Mouse (Mus musculus): Measurements from ENCODE around the gene Myh6.
"Not testable (repeated sequence)": the region's sequence is repeated elsewhere in the genome, so short reads cannot be mapped to it uniquely, and the experiment has no call there.

The Myh6 gene

DNA sequence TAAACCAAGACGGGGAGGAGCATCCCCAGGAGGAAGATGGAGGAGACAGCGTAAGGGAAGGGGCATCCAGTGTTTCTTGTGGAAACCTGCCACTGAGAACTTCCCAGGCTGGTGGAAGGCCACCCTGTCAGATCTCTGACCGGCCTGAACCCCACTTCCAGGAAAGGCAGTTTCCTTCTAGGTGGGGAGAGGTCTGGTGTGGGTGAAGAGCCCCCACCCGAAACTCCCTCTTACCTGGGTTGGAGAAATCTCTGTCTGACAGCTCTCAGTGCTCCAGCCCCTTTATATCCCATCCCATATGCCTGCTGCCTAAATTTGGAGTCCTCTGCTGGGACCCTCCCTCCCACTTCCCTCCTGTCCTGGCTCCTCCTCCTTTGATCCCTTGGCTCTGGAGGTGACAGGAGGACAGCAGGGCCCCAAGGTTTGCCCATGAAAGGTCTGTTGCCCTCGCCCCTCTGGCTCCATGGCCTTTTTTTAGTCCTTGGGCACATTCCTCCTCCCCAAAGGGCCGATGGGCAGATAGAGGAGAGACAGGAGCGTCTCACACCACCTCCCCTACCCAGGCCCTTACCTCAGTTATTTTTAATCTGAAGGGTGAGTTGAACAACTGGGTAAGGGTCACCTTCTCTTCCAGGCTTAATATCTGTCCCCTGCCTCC lies at the start of gene Myh6:
Gene Myh6 (minus strand): TSS at position 608 of the 658 bp plus-strand sequence.
- DNase-seq = peak; percentile 98

DNA sequence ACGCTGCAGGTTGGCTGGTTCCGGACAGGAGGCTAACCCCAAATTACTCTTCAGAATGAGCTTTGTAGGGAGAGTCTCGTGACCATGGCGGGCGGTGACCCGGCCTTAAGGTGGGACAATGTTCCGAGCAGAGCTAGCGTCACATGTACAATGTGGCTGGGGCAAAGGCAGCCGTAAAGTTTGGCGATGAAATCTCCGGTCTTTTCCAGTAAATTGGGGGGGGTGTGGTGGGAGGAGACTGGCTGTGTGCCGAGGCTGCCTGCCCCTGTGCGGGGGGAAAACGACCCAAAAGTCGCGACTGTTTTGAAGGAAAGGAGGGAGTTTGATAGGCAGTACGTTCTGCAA lies 49.0 kb upstream of the Myh6 start:
- no peak for DNase-seq

DNA sequence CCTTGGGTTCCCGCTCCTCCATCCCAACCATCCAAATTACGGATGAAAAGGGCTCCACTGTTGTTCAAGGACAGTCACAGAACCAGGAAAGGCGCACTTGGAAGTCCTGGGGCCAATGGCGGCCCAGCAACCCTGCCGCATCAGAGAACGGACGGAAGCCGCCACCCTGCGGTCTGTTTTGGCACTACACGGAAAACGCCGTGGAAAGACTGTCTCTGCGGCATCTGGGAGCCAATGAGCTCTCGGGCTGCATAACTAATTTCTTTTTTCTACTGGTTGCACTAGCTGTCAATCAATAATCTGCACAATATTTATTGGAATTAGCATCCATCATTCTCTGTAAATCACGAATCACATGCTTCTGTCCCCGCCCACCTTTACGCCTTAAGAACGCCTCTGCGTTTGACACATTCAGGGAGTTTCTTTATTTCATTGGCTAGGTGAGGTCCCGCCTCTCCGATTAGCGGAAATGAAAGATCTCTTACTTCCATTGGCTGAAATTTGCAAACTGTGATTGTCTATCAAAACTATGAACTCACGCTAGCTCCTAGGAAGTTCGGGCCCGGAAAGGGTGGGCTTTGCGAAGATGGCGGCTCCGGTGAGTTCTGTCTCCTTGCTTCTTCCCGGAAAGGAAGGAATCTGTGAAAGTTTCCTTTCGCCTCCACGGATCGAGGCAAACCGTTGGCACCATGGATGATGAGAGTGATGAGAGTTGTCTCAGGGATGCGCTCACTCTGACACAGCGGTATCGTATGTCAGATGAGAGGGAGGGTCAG lies 48.5 kb upstream of the Myh6 start, which contains the start of gene Ngdn:
Gene Ngdn (plus strand): TSS at position 464 of the 776 bp plus-strand sequence.
- DNase-seq = peak; percentile 100

DNA sequence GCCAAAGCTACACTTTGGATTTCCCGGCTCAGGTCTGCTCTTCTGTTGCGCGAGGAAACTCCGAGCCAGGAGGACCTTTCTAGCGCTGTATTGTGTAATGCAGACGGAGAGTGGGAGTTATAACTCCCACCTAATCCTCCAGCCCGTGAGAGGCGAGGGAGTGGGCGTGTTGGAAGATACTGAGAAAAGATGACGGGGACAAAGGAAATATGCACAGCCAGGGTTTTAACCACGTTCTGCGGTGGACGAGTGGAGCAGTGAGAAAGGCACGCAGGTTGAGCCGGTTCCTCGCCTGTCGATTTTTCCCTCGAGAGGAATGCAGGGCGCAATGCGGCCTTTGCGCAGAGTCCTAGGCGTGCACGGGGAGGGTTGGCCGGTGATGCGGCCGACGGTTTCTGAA lies 47.9 kb upstream of the Myh6 start:
- DNase-seq = no peak

- peak; percentile 82 for DNase-seq
These were observed 44.4 kb upstream of the Myh6 start for GRCm38 (mm10) chr14:55011116-55011515.

- DNase-seq = peak; percentile 91
These were observed 41.7 kb upstream of the Myh6 start for GRCm38 (mm10) chr14:55008417-55008816.

- DNase-seq = peak; percentile 77
These were observed 40.6 kb upstream of the Myh6 start for GRCm38 (mm10) chr14:55007120-55007908.

DNA sequence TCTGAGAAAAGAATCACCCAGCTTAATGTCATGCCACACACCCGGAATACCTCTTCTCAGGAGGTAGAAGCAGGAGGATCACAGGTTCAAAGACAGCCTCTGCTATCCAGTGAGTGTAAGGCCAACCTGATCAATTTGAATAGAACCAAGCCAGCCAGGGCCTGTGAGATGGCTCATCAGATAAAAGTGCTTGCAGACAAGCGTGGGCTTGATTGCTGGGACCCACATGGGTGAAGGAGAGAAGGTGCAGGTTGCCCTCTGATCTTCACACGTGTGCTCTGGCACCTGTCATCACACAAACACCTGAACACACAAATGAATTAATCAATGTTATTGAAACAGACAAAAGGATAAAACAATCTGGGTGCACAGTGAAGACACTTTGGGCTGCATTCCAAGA lies 39.8 kb upstream of the Myh6 start:
- no peak for DNase-seq

DNA sequence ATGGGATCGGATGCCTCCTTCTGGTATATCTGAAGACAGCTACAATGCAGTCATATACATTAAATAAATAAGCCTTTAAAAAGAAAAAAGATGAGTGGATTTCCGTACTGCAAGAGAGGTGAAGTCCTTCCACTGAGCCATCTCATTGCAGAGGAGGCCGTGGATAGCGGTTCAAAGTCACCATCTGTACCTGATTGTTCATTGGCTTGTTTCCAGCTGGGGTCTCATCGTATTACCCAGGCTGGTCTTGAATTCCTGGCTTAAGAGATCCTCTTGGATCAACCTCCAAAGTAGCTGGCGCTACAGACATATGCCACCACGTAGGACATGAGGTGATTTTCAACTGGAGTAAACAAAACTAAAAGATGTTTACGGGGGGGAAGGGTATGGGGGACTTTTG lies 39.2 kb upstream of the Myh6 start:
- DNase-seq = no peak

DNA sequence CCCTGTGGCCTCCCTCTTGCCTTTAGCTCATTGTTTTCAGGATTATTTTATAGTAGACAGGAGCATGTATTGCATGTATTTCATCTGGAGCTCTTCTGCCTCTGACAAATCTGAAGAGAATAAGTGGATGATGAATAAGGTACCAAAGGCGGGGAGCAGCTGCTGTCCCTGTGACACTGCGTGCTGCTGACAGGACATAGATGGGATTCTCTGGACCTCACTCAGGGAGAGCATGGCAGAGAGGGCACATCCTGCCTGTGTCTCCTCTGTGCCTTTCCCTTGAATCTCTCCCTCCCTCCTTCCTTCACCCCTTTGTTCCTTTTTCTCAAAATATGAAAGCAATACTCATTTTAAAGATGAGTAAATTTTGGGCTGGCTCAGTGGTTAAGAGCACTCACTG lies 38.8 kb upstream of the Myh6 start:
- no peak for DNase-seq

DNA sequence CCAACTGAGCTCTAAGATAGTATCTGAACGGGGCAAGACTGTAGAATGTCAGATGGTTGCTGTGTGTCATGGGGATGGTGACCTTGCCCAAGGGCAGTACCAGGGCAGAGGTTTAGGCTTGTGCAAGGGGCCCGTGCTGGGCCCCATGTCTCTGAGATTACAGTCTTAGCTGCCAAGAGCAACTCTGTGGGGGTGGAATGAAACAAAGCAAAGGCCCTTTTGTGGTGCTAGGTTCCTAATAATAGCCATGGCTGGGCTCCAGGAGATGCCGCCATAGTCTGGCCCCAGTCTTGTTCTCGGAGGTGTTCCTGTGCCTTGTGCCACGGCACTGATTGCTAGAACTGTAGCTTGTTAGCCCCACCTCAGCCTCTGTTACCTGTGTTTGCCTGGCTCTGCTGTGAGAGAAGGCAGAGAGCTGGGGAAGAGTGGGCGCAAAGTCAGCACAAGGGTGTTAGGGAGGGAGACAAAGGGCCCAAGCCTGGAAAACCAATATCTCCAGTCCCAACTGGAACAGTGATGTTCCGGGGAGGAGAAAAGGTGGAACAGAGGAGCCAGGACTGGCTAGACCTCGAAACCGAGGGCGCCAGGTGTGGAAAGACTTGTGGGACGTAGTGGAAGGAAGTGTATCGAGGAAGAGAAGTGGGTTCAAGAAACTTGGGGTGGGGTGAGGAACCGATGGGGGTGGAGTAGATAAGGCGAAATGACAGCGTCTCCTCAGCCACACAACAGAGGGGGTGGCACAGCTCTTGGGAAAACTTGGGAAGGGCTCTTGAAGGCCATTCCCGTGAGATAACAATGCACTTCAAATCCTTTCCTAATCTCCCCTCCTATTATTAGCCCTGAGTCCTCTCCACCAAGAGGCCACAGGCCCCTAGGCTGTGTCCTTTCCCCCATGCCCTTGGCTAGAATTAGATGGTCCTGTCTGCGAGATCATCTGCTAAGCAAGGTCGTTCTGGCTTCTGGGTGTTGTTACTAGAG lies 37.4 kb upstream of the Myh6 start:
- peak; percentile 97 for DNase-seq

DNA sequence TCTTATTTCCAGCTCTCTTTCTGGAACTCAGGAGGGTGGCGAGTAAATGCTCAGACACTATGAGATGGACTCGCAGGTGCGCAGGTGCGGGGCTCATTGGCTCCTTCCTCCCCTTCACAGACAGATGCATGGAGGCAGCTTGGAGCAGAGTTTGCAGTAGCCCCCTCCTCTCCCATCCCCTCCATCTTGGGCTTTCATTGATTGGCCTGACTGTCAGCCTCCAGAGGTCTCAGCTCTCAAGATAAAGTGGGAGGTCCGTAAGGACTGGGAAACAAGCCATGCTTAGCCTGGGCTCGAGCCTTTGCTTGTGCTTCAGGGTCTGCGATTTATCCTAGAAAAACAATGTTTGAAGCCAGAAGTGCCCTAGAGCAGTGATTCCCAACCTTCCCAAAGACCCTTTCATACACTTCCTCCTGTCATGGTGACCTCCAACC lies 36.0 kb upstream of the Myh6 start:
- DNase-seq = no peak

DNA sequence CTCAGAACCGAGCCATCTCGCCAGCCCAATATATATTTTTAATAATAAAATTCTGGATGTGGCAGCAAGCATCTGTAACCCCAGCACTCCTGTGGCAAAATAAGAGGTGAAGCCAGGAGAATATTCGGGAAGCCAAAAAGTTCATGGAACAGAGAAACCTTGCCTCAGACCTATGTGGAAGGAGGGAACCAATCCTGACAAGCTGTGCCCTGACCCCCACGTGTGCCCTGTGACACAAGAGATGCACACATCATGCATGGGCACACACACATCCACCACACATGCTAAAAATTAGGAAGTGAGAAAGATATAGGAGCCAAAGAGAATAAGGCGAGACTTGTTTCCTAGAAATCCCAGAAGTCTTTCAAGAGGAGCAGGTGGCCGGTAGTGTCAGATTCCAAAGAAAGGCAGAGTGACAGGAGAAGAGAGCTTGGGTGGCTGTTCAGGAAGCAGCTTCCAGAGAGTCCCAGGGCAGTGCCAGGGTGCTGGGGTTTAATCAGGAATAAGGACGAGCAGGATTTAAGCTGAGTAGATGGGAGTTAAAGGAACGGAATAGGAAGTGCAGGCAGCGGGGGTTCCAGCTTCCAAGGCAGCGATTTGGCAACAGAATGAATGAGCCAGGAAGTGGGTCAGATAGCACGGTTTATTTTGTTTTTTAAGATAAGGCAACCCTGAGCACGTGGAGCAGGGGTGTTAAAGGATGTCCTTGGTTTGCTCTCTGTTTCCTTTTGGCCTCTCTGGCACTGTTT lies 35.4 kb upstream of the Myh6 start:
- peak; percentile 94 for DNase-seq

DNA sequence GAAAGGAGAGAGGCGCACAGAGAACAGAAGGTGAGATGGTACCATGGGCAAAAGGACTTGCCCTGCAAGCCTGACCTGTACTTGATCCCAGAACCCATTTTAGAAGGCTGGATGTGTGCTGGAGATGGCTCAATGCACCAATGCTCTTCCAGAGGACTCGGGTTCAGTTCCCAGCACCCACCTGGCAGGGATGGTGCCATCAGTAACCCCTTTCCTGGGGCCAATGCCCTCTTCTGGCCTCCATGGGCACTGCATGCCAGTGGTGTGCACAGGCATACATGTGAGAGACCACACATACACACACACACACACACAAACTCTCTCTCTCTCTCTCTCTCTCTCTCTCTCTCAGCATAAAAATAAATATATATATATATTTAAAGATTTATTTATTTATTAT lies 34.7 kb upstream of the Myh6 start:
- DNase-seq = no peak

- peak; percentile 89 for DNase-seq
These were observed 34.1 kb upstream of the Myh6 start for GRCm38 (mm10) chr14:55000814-55001213.

DNA sequence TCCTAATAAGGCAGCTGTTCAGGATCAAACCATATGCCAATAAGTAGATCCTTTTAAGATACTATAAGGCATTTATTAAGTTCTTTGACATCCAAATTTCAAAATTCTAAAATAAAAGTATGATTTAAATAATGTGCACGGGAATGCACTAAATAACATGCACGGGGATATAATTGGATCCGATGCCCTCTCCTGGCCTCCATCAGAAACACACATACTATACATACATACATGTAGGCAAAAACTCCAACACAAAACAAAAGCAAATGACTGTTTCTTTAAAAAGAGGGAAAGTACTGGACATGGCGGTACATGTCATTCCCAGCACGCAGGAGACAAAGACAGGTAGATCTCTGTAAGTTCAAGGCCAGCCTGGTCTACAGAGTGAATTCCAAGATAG lies 33.1 kb upstream of the Myh6 start:
- DNase-seq = not testable (repeated sequence)

DNA sequence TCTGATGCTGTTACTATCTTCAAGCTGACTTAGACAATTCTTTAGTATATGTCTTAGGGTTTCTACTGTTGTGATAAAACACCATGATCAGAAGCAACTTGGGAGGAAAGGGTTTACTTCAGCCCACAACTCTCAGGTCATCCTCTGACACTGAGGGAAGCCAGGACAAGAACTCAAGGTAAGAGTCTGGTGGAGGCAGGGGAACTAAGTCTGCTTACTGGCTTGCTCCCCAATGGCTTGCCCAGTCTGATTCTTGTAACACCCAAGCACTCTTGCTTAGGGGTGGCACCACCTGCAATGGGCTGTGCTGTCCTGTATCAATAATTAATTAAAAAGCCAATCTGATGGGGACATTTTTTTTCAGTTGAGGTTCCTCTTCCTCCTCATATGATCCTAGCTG lies 32.0 kb upstream of the Myh6 start:
- no peak for DNase-seq

GRCm38 (mm10) chr14:54997297-54997696 lies 30.6 kb upstream of the Myh6 start:
- no peak for DNase-seq

DNA sequence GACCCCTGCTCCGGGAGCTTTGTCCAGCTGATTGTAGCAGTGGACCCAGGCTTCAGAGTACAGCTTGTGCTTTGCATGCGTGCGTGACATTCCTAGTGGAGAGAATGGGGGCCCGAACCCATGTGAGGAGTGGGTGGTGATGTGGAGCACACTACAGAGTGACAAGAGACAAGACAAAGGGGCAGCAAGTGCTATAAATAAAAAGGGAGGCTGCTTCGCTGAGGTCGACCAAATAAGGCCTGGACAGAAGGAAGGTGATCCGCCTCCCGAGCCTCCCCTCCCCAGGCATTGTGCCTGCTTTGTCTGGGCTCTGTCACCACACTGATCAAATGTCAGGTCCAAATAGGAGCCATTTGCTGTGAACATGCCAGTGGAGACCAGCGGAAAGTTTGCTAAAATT lies 30.1 kb upstream of the Myh6 start:
- DNase-seq = peak; percentile 94

- DNase-seq = peak; percentile 90
These were observed 28.9 kb upstream of the Myh6 start for GRCm38 (mm10) chr14:54995457-54996138.

GRCm38 (mm10) chr14:54994869-54995186 lies 28.1 kb upstream of the Myh6 start:
- peak; percentile 93 for DNase-seq

Data from heart, adult 11 months (tissue).